Mouse (Mus musculus) midbrain, embryonic 13.5 days (tissue): ENCODE results near the gene Rfx3. TPM values are rescaled to one million over a fixed set of nuclear protein-coding genes. Genes with fewer than 3 reads are reported as not detected.
A peak's percentile ranks its signal among the peaks of the same experiment; 100 is the strongest.

ENCODE experiments used
- ATAC-seq: fragments of 200-750 bp; cut with Nextera tagmentation; 2 replicates; pipeline ENCODE4 v1.8.0; 2017; ENCODE audit warnings: mild to moderate bottlenecking, moderate TSS enrichment, moderate library complexity
- H3K27ac ChIP-seq: fragments of 300-500 bp; sonication (generic); 2 replicates; pipeline ENCODE4 v1.5.1; 2015; ENCODE audit warnings: inconsistent platforms, mild to moderate bottlenecking, moderate library complexity
- H3K27me3 ChIP-seq: fragments of 300-500 bp; sonication (generic); 2 replicates; pipeline ENCODE4 v1.6.1; 2015; ENCODE audit warnings: mild to moderate bottlenecking, inconsistent platforms
- H3K36me3 ChIP-seq: fragments of 300-500 bp; sonication (generic); 2 replicates; pipeline ENCODE4 v1.6.1; 2015; ENCODE audit warnings: mild to moderate bottlenecking, inconsistent platforms
- H3K4me1 ChIP-seq: fragments of 300-500 bp; sonication (generic); replicated peaks from 2 replicates; pipeline ENCODE4 v1.6.1; 2015; ENCODE audit warnings: inconsistent platforms
- H3K4me2 ChIP-seq: fragments of 300-500 bp; sonication (generic); replicated peaks from 2 replicates; pipeline ENCODE4 v1.6.1; 2015; ENCODE audit warnings: moderate library complexity, mild to moderate bottlenecking, inconsistent platforms
- H3K4me3 ChIP-seq: fragments of 300-500 bp; sonication (generic); replicated peaks from 2 replicates; pipeline ENCODE4 v1.5.1; 2015; ENCODE audit warnings: mild to moderate bottlenecking, inconsistent platforms
- H3K9ac ChIP-seq: fragments of 300-500 bp; sonication (generic); replicated peaks from 2 replicates; pipeline ENCODE4 v1.6.1; 2015; ENCODE audit warnings: mild to moderate bottlenecking, inconsistent platforms
- H3K9me3 ChIP-seq: fragments of 300-500 bp; sonication (generic); 2 replicates; pipeline ENCODE4 v1.6.1; 2016; ENCODE audit warnings: mild to moderate bottlenecking, inconsistent platforms
- whole genome bisulfite sequencing: fragments of 180-500 bp; shearing (Covaris S2); methylation state at CpG from one replicate; pipeline ENCODE4 v1.1.7; 2015; 5-methylcytosine and 5-hydroxymethylcytosine counted together
- polyA plus RNA-seq: library from polyadenylated mRNA; unstranded; fragments of >200 nt; fragmentation: Nextera tagmentation; extraction: Ambion mirVana; gene quantifications from 2 replicates; pipeline ENCODE4 v1.2.1, GENCODE M21; 2015

Gene Rfx3
- polyA plus RNA-seq, 1 experiment from 2014 or later = 36.1 TPM

GRCm38 (mm10) chr19:27828316-27828715 lies 182.7 kb downstream of the Rfx3 start:
- no peak for ATAC-seq
- Histone ChIP-seq H3K9ac (no peak overlapping the region), H3K4me2 (no peak overlapping the region), H3K36me3 (peaks cover 20% of the 10 kb centered on the region; the same call in 1 of the 2 replicates), H3K4me1 (0 out of 2 replicates have a peak, but pooled peaks cover 2% of the 10 kb centered on the region), H3K27me3 (no peaks in the 10 kb centered on the region), H3K27ac (no peak overlapping the region), H3K4me3 (no peak overlapping the region), H3K9me3 (no peaks in the 10 kb centered on the region)
- WGBS = 87% methylated on average over 1 of the region's 1 CpGs

DNA sequence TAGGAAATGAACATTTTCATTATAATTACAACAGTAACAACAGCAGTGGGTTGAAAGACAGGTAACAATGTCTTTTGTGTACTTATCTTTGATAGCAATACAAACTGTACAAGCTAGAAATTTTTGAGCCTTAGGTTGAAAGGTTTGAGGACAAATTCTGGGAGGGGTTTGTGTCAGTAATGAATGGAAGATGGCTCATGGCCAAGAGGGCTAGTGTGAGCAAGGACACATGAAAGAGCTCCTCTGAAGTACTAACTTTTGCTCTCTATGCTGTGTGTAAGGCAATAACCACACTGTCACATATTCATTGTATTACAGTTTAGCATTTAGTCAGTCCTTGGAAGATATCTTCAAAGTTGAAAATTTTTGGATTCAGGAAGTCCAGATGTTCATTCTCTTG lies 193.3 kb downstream of the Rfx3 start:
- H3K4me3 ChIP-seq = no peak overlapping the region
- H3K36me3 ChIP-seq = peaks cover 10% of the 10 kb centered on the region
- H3K27ac ChIP-seq = no peak overlapping the region
- H3K4me2 ChIP-seq = no peak overlapping the region
- no peaks in the 10 kb centered on the region for H3K27me3 ChIP-seq
- H3K9me3 ChIP-seq = no peaks in the 10 kb centered on the region
- no peak overlapping the region for H3K9ac ChIP-seq
- ATAC-seq = no peak
- H3K4me1 ChIP-seq = no peaks in the 10 kb centered on the region

DNA sequence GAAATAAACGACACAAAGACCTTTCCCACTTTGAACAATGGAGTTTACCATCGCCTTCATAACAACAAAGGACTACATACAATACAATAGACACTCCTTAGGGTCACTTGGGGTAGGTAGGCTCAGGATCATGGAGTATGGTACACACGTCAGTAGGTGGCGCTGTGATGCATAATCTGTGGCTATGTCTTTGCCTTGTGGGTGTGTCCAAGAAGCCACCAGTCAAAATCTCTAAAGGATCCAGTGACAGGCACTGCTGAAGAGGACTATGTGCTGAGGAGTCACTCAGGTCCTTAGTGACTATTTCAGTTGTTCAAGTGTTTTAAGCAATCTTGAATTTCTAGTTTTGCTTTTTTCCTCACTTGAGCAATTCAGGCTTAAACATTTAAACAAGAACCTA lies 230.9 kb downstream of the Rfx3 start:
- no peaks in the 10 kb centered on the region for H3K27me3 ChIP-seq
- no peaks in the 10 kb centered on the region for H3K4me1 ChIP-seq
- peaks cover 22% of the 10 kb centered on the region for H3K36me3 ChIP-seq
- H3K4me2 ChIP-seq = no peak overlapping the region
- no peak overlapping the region for H3K4me3 ChIP-seq
- WGBS = 59% methylated on average over 4 of the region's 4 CpGs
- no peaks in the 10 kb centered on the region for H3K9me3 ChIP-seq
- no peak overlapping the region for H3K27ac ChIP-seq
- no peak for ATAC-seq
- H3K9ac ChIP-seq = no peak overlapping the region

DNA sequence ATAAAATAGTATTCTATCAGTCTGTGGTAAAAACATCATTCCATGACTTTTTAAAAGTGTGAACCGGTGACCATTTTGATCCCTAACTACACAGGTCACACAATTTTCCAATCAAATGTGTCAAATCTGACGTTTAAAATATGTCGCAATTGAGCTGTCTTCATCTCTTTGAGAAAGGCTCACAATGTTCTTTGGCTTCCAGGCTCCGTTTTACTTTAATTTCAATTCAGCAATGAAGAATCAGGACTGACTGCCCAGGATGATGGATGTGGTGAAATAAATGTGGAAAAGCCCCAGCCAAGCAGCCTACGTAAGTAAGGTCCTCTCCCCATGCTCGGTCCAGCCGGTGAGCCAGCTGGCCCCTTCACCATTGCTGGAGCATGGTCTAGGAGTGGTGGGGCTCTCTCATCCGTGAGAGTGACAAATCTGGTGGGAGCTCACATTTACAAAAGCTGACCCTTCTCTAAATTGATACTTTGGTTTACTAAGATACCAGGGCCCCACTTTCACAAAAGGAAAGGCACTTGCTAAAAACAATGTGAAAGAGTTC lies 240.2 kb downstream of the Rfx3 start:
- Histone ChIP-seq H3K4me3 (no peak overlapping the region), H3K27ac (no peak overlapping the region), H3K4me1 (no peaks in the 10 kb centered on the region; the same call in 1 of the 2 replicates), H3K4me2 (no peak overlapping the region), H3K9ac (no peak overlapping the region), H3K9me3 (no peaks in the 10 kb centered on the region), H3K36me3 (peaks cover 32% of the 10 kb centered on the region), H3K27me3 (no peaks in the 10 kb centered on the region)
- ATAC-seq = no peak
- whole genome bisulfite sequencing = 79% methylated on average over 8 of the region's 8 CpGs

GRCm38 (mm10) chr19:27768444-27768843 lies 242.5 kb downstream of the Rfx3 start:
- WGBS = 81% methylated on average over 17 of the region's 17 CpGs
- no peak overlapping the region for H3K4me2 ChIP-seq

GRCm38 (mm10) chr19:27760309-27760708 lies 250.7 kb downstream of the Rfx3 start:
- Histone ChIP-seq H3K4me2 (no peak overlapping the region), H3K27me3 (no peaks in the 10 kb centered on the region), H3K9ac (no peak overlapping the region), H3K9me3 (no peaks in the 10 kb centered on the region), H3K4me1 (no peaks in the 10 kb centered on the region), H3K27ac (no peak overlapping the region), H3K36me3 (0 out of 2 replicates have a peak, but pooled peaks cover 12% of the 10 kb centered on the region), H3K4me3 (no peak overlapping the region)
- WGBS = 91% methylated on average over 9 of the region's 9 CpGs
- no peak for ATAC-seq

More at GRCm38 (mm10) chr19:27768444-27768843, 242.5 kb downstream of the Rfx3 start:
- peak overlapping the region; percentile 47; the same call in 1 of the 2 replicates for H3K27ac ChIP-seq
- H3K9ac ChIP-seq = no peak overlapping the region
- H3K27me3 ChIP-seq = no peaks in the 10 kb centered on the region
- H3K4me1 ChIP-seq = no peaks in the 10 kb centered on the region; the same call in 1 of the 2 replicates
- H3K4me3 ChIP-seq = no peak overlapping the region
- H3K9me3 ChIP-seq = no peaks in the 10 kb centered on the region
- H3K36me3 ChIP-seq = peaks cover 40% of the 10 kb centered on the region
- ATAC-seq = peak; percentile 63; the same call in 1 of the 2 replicates

- no peak for ATAC-seq
- Histone ChIP-seq H3K27ac (no peak overlapping the region), H3K4me1 (no peaks in the 10 kb centered on the region), H3K36me3 (0 out of 2 replicates have a peak, but pooled peaks cover 5% of the 10 kb centered on the region), H3K9ac (no peak overlapping the region), H3K4me2 (no peak overlapping the region), H3K4me3 (no peak overlapping the region), H3K27me3 (no peaks in the 10 kb centered on the region), H3K9me3 (no peaks in the 10 kb centered on the region)
- WGBS = 86% methylated on average over 8 of the region's 8 CpGs
These were observed 251.6 kb downstream of the Rfx3 start for GRCm38 (mm10) chr19:27759347-27759746.

- 100% methylated on average over 1 of the region's 1 CpGs for WGBS
- no peak overlapping the region for H3K4me3 ChIP-seq
- no peaks in the 10 kb centered on the region for H3K4me1 ChIP-seq
- no peak overlapping the region for H3K27ac ChIP-seq
- H3K9me3 ChIP-seq = no peaks in the 10 kb centered on the region
- H3K4me2 ChIP-seq = no peak overlapping the region
- ATAC-seq = no peak
- H3K27me3 ChIP-seq = no peaks in the 10 kb centered on the region
- H3K9ac ChIP-seq = no peak overlapping the region
- H3K36me3 ChIP-seq = no peaks in the 10 kb centered on the region
These were observed 263.7 kb downstream of the Rfx3 start for GRCm38 (mm10) chr19:27747301-27747700.

GRCm38 (mm10) chr19:27738908-27739307 lies 272.1 kb downstream of the Rfx3 start:
- no peak for ATAC-seq
- Histone ChIP-seq H3K27me3 (no peaks in the 10 kb centered on the region), H3K4me2 (no peak overlapping the region), H3K27ac (no peak overlapping the region), H3K9ac (no peak overlapping the region), H3K36me3 (no peaks in the 10 kb centered on the region), H3K4me3 (no peak overlapping the region), H3K4me1 (no peaks in the 10 kb centered on the region), H3K9me3 (no peaks in the 10 kb centered on the region)
- WGBS = 77% methylated on average over 8 of the region's 8 CpGs

GRCm38 (mm10) chr19:27736571-27736970 lies 274.4 kb downstream of the Rfx3 start:
- WGBS = 87% methylated on average over 2 of the region's 2 CpGs
- Histone ChIP-seq H3K27ac (no peak overlapping the region), H3K4me2 (no peak overlapping the region), H3K36me3 (no peaks in the 10 kb centered on the region), H3K4me1 (no peaks in the 10 kb centered on the region), H3K27me3 (no peaks in the 10 kb centered on the region), H3K9ac (no peak overlapping the region), H3K9me3 (no peaks in the 10 kb centered on the region), H3K4me3 (no peak overlapping the region)
- no peak for ATAC-seq

GRCm38 (mm10) chr19:27718931-27719330 lies 292.0 kb downstream of the Rfx3 start:
- Histone ChIP-seq H3K27me3 (no peaks in the 10 kb centered on the region), H3K9ac (no peak overlapping the region), H3K27ac (no peak overlapping the region), H3K9me3 (no peaks in the 10 kb centered on the region), H3K4me2 (no peak overlapping the region), H3K36me3 (no peaks in the 10 kb centered on the region), H3K4me3 (no peak overlapping the region), H3K4me1 (no peaks in the 10 kb centered on the region)
- 70% methylated on average over 11 of the region's 11 CpGs for WGBS
- ATAC-seq = no peak

GRCm38 (mm10) chr19:27716274-27716673 lies 294.7 kb downstream of the Rfx3 start:
- no peak overlapping the region for H3K9ac ChIP-seq
- H3K9me3 ChIP-seq = no peaks in the 10 kb centered on the region
- no peaks in the 10 kb centered on the region for H3K27me3 ChIP-seq
- H3K36me3 ChIP-seq = no peaks in the 10 kb centered on the region
- H3K27ac ChIP-seq = no peak overlapping the region
- H3K4me1 ChIP-seq = no peaks in the 10 kb centered on the region
- H3K4me2 ChIP-seq = no peak overlapping the region
- no peak for ATAC-seq
- H3K4me3 ChIP-seq = no peak overlapping the region
